In the genomic region with DNA sequence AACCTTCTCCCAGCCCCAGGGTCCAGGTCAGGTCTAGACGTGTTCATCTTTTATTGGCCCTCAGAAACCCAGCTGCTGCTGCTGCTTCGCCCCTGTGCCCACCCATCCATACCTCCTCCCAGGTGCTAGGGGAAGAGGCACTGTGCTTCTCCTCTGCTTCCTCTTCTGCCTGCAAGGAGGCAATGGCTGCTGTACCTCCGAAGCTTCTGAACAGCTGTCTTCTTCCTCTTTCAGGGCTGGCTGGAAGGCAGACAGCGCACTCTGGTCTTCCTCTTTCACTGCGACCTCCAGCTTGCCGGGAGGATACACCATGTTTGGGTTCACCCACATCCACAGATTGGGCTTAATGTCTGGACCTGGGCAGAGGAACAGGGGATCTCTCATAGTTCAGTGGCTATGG, we compare ENCODE assay signal across 22 mouse cellular contexts. TPM values are rescaled to one million over a fixed set of nuclear protein-coding genes. Genes with fewer than 3 reads are reported as not detected.
DNase-seq lines count a peak whose midpoint lies in the region; ATAC-seq and TF ChIP-seq lines count a peak whose summit lies in the region.
"Had no signal": no experiment of that assay in that cellular context is flagged by ENCODE, and none has a peak within 500 bp of the region (broad histone marks: within the 10 kb centered on the region; RNA-seq: fewer than 3 reads in every experiment).

No protein-coding gene starts in this region.

- H3K9me3 ChIP-seq in limb, embryonic 12.5 days: no peaks in the 10 kb centered on the region
- H3K9me3 ChIP-seq in limb, embryonic 10.5 days (replicated peaks): no peaks in the 10 kb centered on the region
- no peaks in the 10 kb centered on the region for H3K9me3 ChIP-seq in CH12.LX (replicated peaks; ENCODE audit: low read length)
- no peaks in the 10 kb centered on the region for H3K9me3 ChIP-seq in embryonic facial prominence, embryonic 14.5 days (ENCODE audit: control insufficient read depth, low read length)
- no peaks in the 10 kb centered on the region for H3K9me3 ChIP-seq in hindbrain, embryonic 13.5 days
- H3K9me3 ChIP-seq: forebrain, embryonic 12.5 days; heart, embryonic 10.5 days; midbrain, embryonic 12.5 days; neural tube, embryonic 12.5 days; stomach, embryonic 15.5 days had no signal

- 72% methylated on average over 6 of the region's 6 CpGs for WGBS in limb, embryonic 12.5 days
- WGBS in limb, embryonic 10.5 days: 79% methylated on average over 6 of the region's 6 CpGs
- WGBS in embryonic facial prominence, embryonic 14.5 days: 83% methylated on average over 6 of the region's 6 CpGs
- 86% methylated on average over 6 of the region's 6 CpGs for WGBS in hindbrain, embryonic 13.5 days

- dilution Hi-C loops in CH12.LX (cut with MboI; ENCODE audit: extremely low pct_ligation_motif_present, extremely low pct_unique_long_range_greater_than_20kb, low sequenced_read_pairs): no loop called here

- ATAC-seq in limb, embryonic 12.5 days (ENCODE audit: insufficient number of reproducible peaks, insufficient read depth, low FRiP score, low TSS enrichment, low read depth): no peak
- no peak for ATAC-seq in embryonic facial prominence, embryonic 14.5 days (ENCODE audit: low read depth)
- peak; percentile 88 for ATAC-seq in neutrophil, adult 5-6 weeks (ENCODE audit: extremely low read depth, insufficient number of reproducible peaks, low FRiP score, poor library complexity, severe bottlenecking)
- ATAC-seq in hindbrain, embryonic 13.5 days (ENCODE audit: low FRiP score): no peak
- ATAC-seq: intestine, postnatal 0 days; Patski had no signal

- H3K27me3 ChIP-seq in limb, embryonic 12.5 days: no peaks in the 10 kb centered on the region; the same call in 1 of the 2 replicates
- no peaks in the 10 kb centered on the region for H3K27me3 ChIP-seq in limb, embryonic 10.5 days (ENCODE audit: low read depth, poor library complexity, severe bottlenecking)
- no peaks in the 10 kb centered on the region for H3K27me3 ChIP-seq in CH12.LX (replicated peaks)
- no peaks in the 10 kb centered on the region for H3K27me3 ChIP-seq in embryonic facial prominence, embryonic 14.5 days (replicated peaks; ENCODE audit: control insufficient read depth, insufficient read depth, low read length)
- no peaks in the 10 kb centered on the region for H3K27me3 ChIP-seq in hindbrain, embryonic 13.5 days
- H3K27me3 ChIP-seq: forebrain, embryonic 12.5 days; midbrain, embryonic 12.5 days; neural tube, embryonic 12.5 days; stomach, embryonic 15.5 days had no signal

- no peak for TF ChIP-seq CTCF in CH12.LX (conservative IDR thresholded peaks at IDR 0.05 in 1 of 2, IDR thresholded peaks at IDR 0.05 in 1 of 2; ENCODE audit: low read depth in 2 of 2, low read length in 2 of 2)

- H3K4me1 ChIP-seq in limb, embryonic 12.5 days (replicated peaks): peaks cover 13% of the 10 kb centered on the region
- peaks cover 8% of the 10 kb centered on the region for H3K4me1 ChIP-seq in limb, embryonic 10.5 days
- peaks cover 8 to 32% of the 10 kb centered on the region in 2 experiments; a peak in 3 of 4 replicates for H3K4me1 ChIP-seq in CH12.LX (ENCODE audit: control insufficient read depth in 1 of 2, insufficient read depth in 2 of 2)
- 0 out of 2 replicates have a peak, but pooled peaks cover 4% of the 10 kb centered on the region for H3K4me1 ChIP-seq in embryonic facial prominence, embryonic 14.5 days (ENCODE audit: control insufficient read depth, insufficient read depth, low read length)
- no peaks in the 10 kb centered on the region; the same call in 1 of the 2 replicates for H3K4me1 ChIP-seq in hindbrain, embryonic 13.5 days (replicated peaks)
- H3K4me1 ChIP-seq: heart, embryonic 10.5 days; neural tube, embryonic 12.5 days; stomach, embryonic 15.5 days had no signal

- H3K36me3 ChIP-seq in limb, embryonic 12.5 days: no peaks in the 10 kb centered on the region
- no peaks in the 10 kb centered on the region for H3K36me3 ChIP-seq in limb, embryonic 10.5 days
- H3K36me3 ChIP-seq in CH12.LX (replicated peaks in 1 of 2; ENCODE audit: control insufficient read depth in 1 of 2, insufficient read depth in 1 of 2, low read length in 1 of 2): peaks cover 0 to 13% of the 10 kb centered on the region in 2 experiments
- H3K36me3 ChIP-seq in embryonic facial prominence, embryonic 14.5 days (ENCODE audit: control insufficient read depth, insufficient read depth, low read length): no peaks in the 10 kb centered on the region
- no peaks in the 10 kb centered on the region for H3K36me3 ChIP-seq in hindbrain, embryonic 13.5 days
- H3K36me3 ChIP-seq: forebrain, embryonic 12.5 days; heart, embryonic 10.5 days; midbrain, embryonic 12.5 days; neural tube, embryonic 12.5 days; stomach, embryonic 15.5 days had no signal

- no peak for TF ChIP-seq RAD21 in CH12.LX (IDR thresholded peaks at IDR 0.05; ENCODE audit: low read depth, low read length)

- TF ChIP-seq POLR2A in CH12.LX (IDR thresholded peaks at IDR 0.05; ENCODE audit: low read depth, low read length): peak; percentile 37; the same call in 1 of the 2 replicates

- H3K9ac ChIP-seq in limb, embryonic 12.5 days (replicated peaks): no peak overlapping the region
- H3K9ac ChIP-seq in CH12.LX (ENCODE audit: insufficient read depth, low read depth): no peak overlapping the region
- peak overlapping the region; percentile 30; the same call in 1 of the 2 replicates for H3K9ac ChIP-seq in embryonic facial prominence, embryonic 14.5 days (ENCODE audit: low read depth, low read length)
- no peak overlapping the region for H3K9ac ChIP-seq in hindbrain, embryonic 13.5 days
- H3K9ac ChIP-seq: forebrain, embryonic 12.5 days; liver, embryonic 14.5 days; midbrain, embryonic 12.5 days; neural tube, embryonic 12.5 days; stomach, embryonic 15.5 days had no signal

- DNase-seq in limb, embryonic 10.5 days (ENCODE audit: low spot score): no peak
- DNase-seq in CH12.LX (ENCODE audit: extremely low read depth): peak; percentile 56
- DNase-seq in embryonic facial prominence, embryonic 14.5 days (ENCODE audit: low spot score): no peak
- DNase-seq in right cerebral cortex, postnatal 4 days: no peak
- DNase-seq in gastrocnemius, postnatal 14 days: no peak
- DNase-seq: cerebellum, adult 9-11 months; gastrocnemius, adult 2 months; heart, postnatal 4 days had no signal

- no peak overlapping the region for H3K4me3 ChIP-seq in limb, embryonic 12.5 days (replicated peaks)
- no peak overlapping the region for H3K4me3 ChIP-seq in limb, embryonic 10.5 days
- peak overlapping the region; percentile 1 to 46 (median 15) for H3K4me3 ChIP-seq in CH12.LX (replicated peaks in 1 of 3; ENCODE audit: low read depth in 2 of 3, low read length in 2 of 3, poor library complexity in 1 of 3)
- no peak overlapping the region for H3K4me3 ChIP-seq in embryonic facial prominence, embryonic 14.5 days (ENCODE audit: low read depth, low read length)
- no peak overlapping the region for H3K4me3 ChIP-seq in hindbrain, embryonic 13.5 days
- H3K4me3 ChIP-seq: forebrain, embryonic 12.5 days; gastrocnemius, adult 2 months; heart, embryonic 10.5 days; midbrain, embryonic 12.5 days; neural tube, embryonic 12.5 days; stomach, embryonic 15.5 days had no signal

- no peak overlapping the region for H3K4me2 ChIP-seq in limb, embryonic 12.5 days
- H3K4me2 ChIP-seq in CH12.LX (ENCODE audit: insufficient read depth, low read depth, poor library complexity, severe bottlenecking): peak overlapping the region; percentile 29; the same call in 1 of the 2 replicates
- H3K4me2 ChIP-seq in embryonic facial prominence, embryonic 14.5 days (ENCODE audit: low read depth, low read length): no peak overlapping the region
- H3K4me2 ChIP-seq in hindbrain, embryonic 13.5 days: no peak overlapping the region
- H3K4me2 ChIP-seq: forebrain, embryonic 12.5 days; midbrain, embryonic 12.5 days; neural tube, embryonic 12.5 days; stomach, embryonic 15.5 days had no signal

- peak; percentile 32; the same call in 1 of the 2 replicates for TF ChIP-seq EP300 in CH12.LX (IDR thresholded peaks at IDR 0.05; ENCODE audit: low read length)

- H3K79me2 ChIP-seq in CH12.LX (replicated peaks; ENCODE audit: control insufficient read depth, extremely low read depth, insufficient read depth, poor library complexity, severe bottlenecking): no peaks in the 10 kb centered on the region

- intact Hi-C loops in gastrocnemius, postnatal 14 days (cut with DNase I; ENCODE audit: low total_unique reads): no loop called here

- in situ Hi-C loops in CH12.LX (cut with MboI; ENCODE audit: low pct_ligation_motif_present, low pct_unique_long_range_greater_than_20kb, low sequenced_read_pairs): no loop called here

- H3K27ac ChIP-seq in limb, embryonic 12.5 days: peak overlapping the region; percentile 13; the same call in 1 of the 2 replicates
- no peak overlapping the region for H3K27ac ChIP-seq in limb, embryonic 10.5 days
- H3K27ac ChIP-seq in CH12.LX (ENCODE audit: insufficient read depth, low read depth): no peak overlapping the region
- peak overlapping the region; percentile 15; the same call in 1 of the 2 replicates for H3K27ac ChIP-seq in embryonic facial prominence, embryonic 14.5 days (replicated peaks; ENCODE audit: low read depth, low read length)
- no peak overlapping the region for H3K27ac ChIP-seq in hindbrain, embryonic 13.5 days
- H3K27ac ChIP-seq: forebrain, embryonic 12.5 days; gastrocnemius, adult 2 months; heart, embryonic 10.5 days; liver, embryonic 14.5 days; midbrain, embryonic 12.5 days; neural tube, embryonic 12.5 days; stomach, embryonic 15.5 days had no signal

RNA-seq across cellular contexts. Expression of a gene that starts 5.2 kb away (rescaled TPM):
- 0.18 TPM in 1 of 2 replicates, not detected in the other for polyA plus RNA-seq in limb, embryonic 12.5 days (2016; fragmentation: Nextera tagmentation; extraction: Ambion mirVana)
- polyA plus RNA-seq in limb, embryonic 10.5 days (2016; fragmentation: Nextera tagmentation; extraction: Ambion mirVana): not detected in 2 replicates
- total RNA-seq in CH12.LX (2012; rRNA removed): 0.08 and 0.21 TPM in 2 replicates
- not detected in 2 replicates for total RNA-seq in CH12.LX (2014; rRNA removed)
- 1.4 and 1.5 TPM in 2 replicates for polyA plus RNA-seq in CH12.LX (2012; ENCODE audit: insufficient read length, low read depth)
- polyA plus RNA-seq in embryonic facial prominence, embryonic 14.5 days (2014; fragmentation: Nextera tagmentation; extraction: Ambion mirVana): not detected in 2 replicates
- 0.37 TPM in 1 of 2 replicates, not detected in the other for total RNA-seq in neutrophil, adult 5-6 weeks (2017)
- not detected for total RNA-seq in gastrocnemius, postnatal 14 days (2021)
- polyA plus RNA-seq in hindbrain, embryonic 13.5 days (2015; fragmentation: Nextera tagmentation; extraction: Ambion mirVana): not detected in 2 replicates
- total RNA-seq: gastrocnemius, adult 2 months; heart, postnatal 4 days; left cerebral cortex, postnatal 10 days had no signal
- polyA plus RNA-seq: brain, embryonic 14.5 days; embryonic facial prominence, embryonic 11.5 days; forebrain, embryonic 12.5 days; heart, embryonic 10.5 days; intestine, postnatal 0 days; liver, embryonic 14.5 days; midbrain, embryonic 12.5 days; neural tube, embryonic 12.5 days; Patski; stomach, embryonic 15.5 days had no signal

RNA-seq across cellular contexts. Expression of a gene that starts 17.4 kb away (rescaled TPM):
- polyA plus RNA-seq in limb, embryonic 12.5 days (2016; fragmentation: Nextera tagmentation; extraction: Ambion mirVana): 35.1 and 38.4 TPM in 2 replicates
- polyA plus RNA-seq in limb, embryonic 10.5 days (2016; fragmentation: Nextera tagmentation; extraction: Ambion mirVana): 23.1 and 24.3 TPM in 2 replicates
- total RNA-seq in CH12.LX (2012; rRNA removed): 25.4 and 30.4 TPM in 2 replicates
- 21.7 and 26.0 TPM in 2 replicates for total RNA-seq in CH12.LX (2014; rRNA removed)
- 16.5 and 18.3 TPM in 2 replicates for polyA plus RNA-seq in CH12.LX (2012; ENCODE audit: insufficient read length, low read depth)
- polyA plus RNA-seq in embryonic facial prominence, embryonic 14.5 days (2014; fragmentation: Nextera tagmentation; extraction: Ambion mirVana): 19.4 and 23.6 TPM in 2 replicates
- 41.8 and 52.1 TPM in 2 replicates for total RNA-seq in neutrophil, adult 5-6 weeks (2017)
- 1 to 10 TPM; 4.4 to 5.6 TPM for total RNA-seq in gastrocnemius, postnatal 14 days (2021)
- 28.2 and 32.9 TPM in 2 replicates for polyA plus RNA-seq in hindbrain, embryonic 13.5 days (2015; fragmentation: Nextera tagmentation; extraction: Ambion mirVana)

RNA-seq across cellular contexts. Expression of a gene that starts 19.0 kb away (rescaled TPM):
- 0.31 and 0.65 TPM in 2 replicates for polyA plus RNA-seq in limb, embryonic 12.5 days (2016; fragmentation: Nextera tagmentation; extraction: Ambion mirVana)
- polyA plus RNA-seq in limb, embryonic 10.5 days (2016; fragmentation: Nextera tagmentation; extraction: Ambion mirVana): 0.36 TPM in 1 of 2 replicates, not detected in the other
- not detected in 2 replicates for total RNA-seq in CH12.LX (2012; rRNA removed)
- total RNA-seq in CH12.LX (2014; rRNA removed): not detected in 2 replicates
- polyA plus RNA-seq in CH12.LX (2012; ENCODE audit: insufficient read length, low read depth): not detected in 2 replicates
- polyA plus RNA-seq in embryonic facial prominence, embryonic 14.5 days (2014; fragmentation: Nextera tagmentation; extraction: Ambion mirVana): 1.7 and 2.3 TPM in 2 replicates
- total RNA-seq in neutrophil, adult 5-6 weeks (2017): not detected in 2 replicates
- under 1 TPM; 0.35 to 0.78 TPM for total RNA-seq in gastrocnemius, postnatal 14 days (2021)
- not detected in 2 replicates for polyA plus RNA-seq in hindbrain, embryonic 13.5 days (2015; fragmentation: Nextera tagmentation; extraction: Ambion mirVana)
- total RNA-seq: heart, postnatal 4 days; left cerebral cortex, postnatal 10 days had no signal
- polyA plus RNA-seq: brain, embryonic 14.5 days; heart, embryonic 10.5 days; intestine, postnatal 0 days; liver, embryonic 14.5 days; midbrain, embryonic 12.5 days; Patski had no signal

RNA-seq across cellular contexts. Expression of a gene that starts 28.3 kb away (rescaled TPM):
- polyA plus RNA-seq in limb, embryonic 12.5 days (2016; fragmentation: Nextera tagmentation; extraction: Ambion mirVana): 147 and 161 TPM in 2 replicates
- polyA plus RNA-seq in limb, embryonic 10.5 days (2016; fragmentation: Nextera tagmentation; extraction: Ambion mirVana): 158 and 166 TPM in 2 replicates
- 81.3 and 88.2 TPM in 2 replicates for total RNA-seq in CH12.LX (2012; rRNA removed)
- total RNA-seq in CH12.LX (2014; rRNA removed): 125 and 135 TPM in 2 replicates
- 55.9 and 69.2 TPM in 2 replicates for polyA plus RNA-seq in CH12.LX (2012; ENCODE audit: insufficient read length, low read depth)
- 130 and 133 TPM in 2 replicates for polyA plus RNA-seq in embryonic facial prominence, embryonic 14.5 days (2014; fragmentation: Nextera tagmentation; extraction: Ambion mirVana)
- 31.8 and 32.8 TPM in 2 replicates for total RNA-seq in neutrophil, adult 5-6 weeks (2017)
- 10 to 100 TPM; 17.5 to 19.9 TPM for total RNA-seq in gastrocnemius, postnatal 14 days (2021)
- 342 and 355 TPM in 2 replicates for polyA plus RNA-seq in hindbrain, embryonic 13.5 days (2015; fragmentation: Nextera tagmentation; extraction: Ambion mirVana)

RNA-seq across cellular contexts. Expression of a gene that starts 28.8 kb away (rescaled TPM):
- polyA plus RNA-seq in limb, embryonic 12.5 days (2016; fragmentation: Nextera tagmentation; extraction: Ambion mirVana): 2,041 and 2,143 TPM in 2 replicates
- 2,001 and 2,302 TPM in 2 replicates for polyA plus RNA-seq in limb, embryonic 10.5 days (2016; fragmentation: Nextera tagmentation; extraction: Ambion mirVana)
- total RNA-seq in CH12.LX (2012; rRNA removed) (2,535 and 3,076 TPM in 2 replicates), CH12.LX (2014; rRNA removed) (3,131 and 3,378 TPM in 2 replicates)
- 2,547 and 3,250 TPM in 2 replicates for polyA plus RNA-seq in CH12.LX (2012; ENCODE audit: insufficient read length, low read depth)
- polyA plus RNA-seq in embryonic facial prominence, embryonic 14.5 days (2014; fragmentation: Nextera tagmentation; extraction: Ambion mirVana): 2,445 and 2,627 TPM in 2 replicates
- total RNA-seq in neutrophil, adult 5-6 weeks (2017): 1,089 and 1,185 TPM in 2 replicates
- total RNA-seq in gastrocnemius, postnatal 14 days (2021): 1,000 to 10,000 TPM in 1 of 2 experiments, 100 to 1,000 TPM in 1; 952 to 1,089 TPM
- 1,260 and 1,282 TPM in 2 replicates for polyA plus RNA-seq in hindbrain, embryonic 13.5 days (2015; fragmentation: Nextera tagmentation; extraction: Ambion mirVana)

Comparison
In these comparisons a context has a peak if more than half of its experiments do, and no peak if none do; other contexts are left out.
1. H3K27ac ChIP-seq: peak in limb, embryonic 12.5 days (single experiment) and embryonic facial prominence, embryonic 14.5 days (single experiment); none in limb, embryonic 10.5 days (single experiment), CH12.LX (single experiment) and hindbrain, embryonic 13.5 days (single experiment).
2. H3K4me3 ChIP-seq: peak in CH12.LX (3 of 3); none in limb, embryonic 12.5 days (single experiment), limb, embryonic 10.5 days (single experiment), embryonic facial prominence, embryonic 14.5 days (single experiment) and hindbrain, embryonic 13.5 days (single experiment).